Mouse (Mus musculus) embryonic facial prominence, embryonic 14.5 days (tissue): Measurements from ENCODE around the gene Gm5890. TPM values are rescaled to one million over a fixed set of nuclear protein-coding genes. Genes with fewer than 3 reads are reported as not detected.
"Not testable (repeated sequence)": the region's sequence is repeated elsewhere in the genome, so short reads cannot be mapped to it uniquely, and the experiment has no call there.

Experiments used
- ATAC-seq: fragments of 200-750 bp; cut with Nextera tagmentation; 2 replicates; pipeline ENCODE4 v1.8.0; 2017; ENCODE audit warnings: low read depth, moderate number of reproducible peaks, moderate TSS enrichment
- DNase-seq: peaks from one replicate; pipeline ENCODE4 v3.0.0-alpha.2; 2015; ENCODE audit warnings: low spot score
- H3K27ac ChIP-seq: fragments of 300-500 bp; sonication (generic); replicated peaks from 2 replicates; pipeline ENCODE4 v1.5.1; 2014; ENCODE audit warnings: low read depth, mild to moderate bottlenecking, low read length, moderate library complexity
- H3K27me3 ChIP-seq: fragments of 300-500 bp; sonication (generic); replicated peaks from 2 replicates; pipeline ENCODE4 v1.6.1; 2014; ENCODE audit warnings: low read length; ENCODE audit not compliant: control insufficient read depth, insufficient read depth
- H3K36me3 ChIP-seq: fragments of 300-500 bp; sonication (generic); 2 replicates; pipeline ENCODE4 v1.6.1; 2014; ENCODE audit warnings: low read length, mixed read lengths; ENCODE audit not compliant: control insufficient read depth, insufficient read depth
- H3K4me1 ChIP-seq: fragments of 300-500 bp; sonication (generic); 2 replicates; pipeline ENCODE4 v1.6.1; 2014; ENCODE audit warnings: antibody characterized with exemption, low read length; ENCODE audit not compliant: control insufficient read depth, insufficient read depth
- H3K4me2 ChIP-seq: fragments of 300-500 bp; sonication (generic); 2 replicates; pipeline ENCODE4 v1.6.1; 2014; ENCODE audit warnings: low read depth, mild to moderate bottlenecking, low read length, moderate library complexity, mixed read lengths
- H3K4me3 ChIP-seq: fragments of 300-500 bp; sonication (generic); 2 replicates; pipeline ENCODE4 v1.5.1; 2014; ENCODE audit warnings: low read depth, mild to moderate bottlenecking, low read length
- H3K9ac ChIP-seq: fragments of 300-500 bp; sonication (generic); 2 replicates; pipeline ENCODE4 v1.6.1; 2014; ENCODE audit warnings: low read depth, mild to moderate bottlenecking, low read length, moderate library complexity, mixed read lengths
- H3K9me3 ChIP-seq: fragments of 300-500 bp; sonication (generic); 2 replicates; pipeline ENCODE4 v1.6.1; 2016; ENCODE audit warnings: low read length; ENCODE audit not compliant: control insufficient read depth
- WGBS: fragments of 180-500 bp; shearing (Covaris S2); extraction: QIAGEN DNeasy Blood & Tissue Kit; methylation state at CpG from one replicate; pipeline ENCODE4 v1.1.7; 2014; 5-methylcytosine and 5-hydroxymethylcytosine counted together
- polyA plus RNA-seq: library from polyadenylated mRNA; unstranded; fragments of >200 nt; fragmentation: Nextera tagmentation; extraction: Ambion mirVana; gene quantifications from 2 replicates; pipeline ENCODE4 v1.2.1, GENCODE M21; 2014

Gene Gm5890
- polyA plus RNA-seq, result not detected in 2 replicates

- not testable (repeated sequence) for H3K9ac ChIP-seq, H3K9me3 ChIP-seq, H3K27ac ChIP-seq, H3K4me3 ChIP-seq, H3K27me3 ChIP-seq, H3K4me2 ChIP-seq, ATAC-seq, DNase-seq, H3K36me3 ChIP-seq, H3K4me1 ChIP-seq
- WGBS, result no CpG with 5 or more reads among the region's 3 CpGs
Measured at GRCm38 (mm10) chr7:20262734-20263133, at the start of gene Gm5890. Gene Gm5890, minus strand, starts transcription at chr7:20262834.

GRCm38 (mm10) chr7:20233728-20234127, 28.9 kb downstream of the Gm5890 start, which contains the start of gene Gm4498:
Gene Gm4498, minus strand, starts transcription at chr7:20233828.
- ATAC-seq, H3K36me3 ChIP-seq, H3K9ac ChIP-seq, H3K4me1 ChIP-seq, DNase-seq, H3K4me2 ChIP-seq, H3K27ac ChIP-seq, H3K4me3 ChIP-seq, H3K9me3 ChIP-seq, H3K27me3 ChIP-seq: not testable (repeated sequence)
- WGBS, result no CpG with 5 or more reads among the region's 2 CpGs

Other genes starting within 250 kb of the Gm5890 start
- gene Vmn1r91, start 163.2 kb downstream of the Gm5890 start, polyA plus RNA-seq, result not detected in 2 replicates
- not detected in 2 replicates for gene Gm16442, start 140.3 kb downstream of the Gm5890 start, polyA plus RNA-seq
- gene Vmn1r93, start 123.7 kb downstream of the Gm5890 start, polyA plus RNA-seq, result not detected in 2 replicates
- not detected in 2 replicates for gene Vmn1r94, start 94.5 kb downstream of the Gm5890 start, polyA plus RNA-seq
- not detected in 2 replicates for gene Vmn1r95, start 69.1 kb downstream of the Gm5890 start, polyA plus RNA-seq
- not detected in 2 replicates for gene Gm6164, start 57.2 kb downstream of the Gm5890 start, polyA plus RNA-seq
- not detected in 2 replicates for gene Gm4498, start 29.0 kb downstream of the Gm5890 start, polyA plus RNA-seq
- not detected in 2 replicates for gene Gm4133, start 71.2 kb upstream of the Gm5890 start, polyA plus RNA-seq
- gene Gm5728, start 112.6 kb upstream of the Gm5890 start, polyA plus RNA-seq, result not detected in 2 replicates
- not detected in 2 replicates for gene Vmn1r100, start 155.1 kb upstream of the Gm5890 start, polyA plus RNA-seq
- gene Vmn1r101, start 179.8 kb upstream of the Gm5890 start, polyA plus RNA-seq, result not detected in 2 replicates
- gene Gm10670, start 212.1 kb upstream of the Gm5890 start, polyA plus RNA-seq, result not detected in 2 replicates
- not detected in 2 replicates for gene Vmn1r103, start 247.7 kb upstream of the Gm5890 start, polyA plus RNA-seq